Mouse (Mus musculus): Measurements from ENCODE around the gene Neo1. TPM values are rescaled to one million over a fixed set of nuclear protein-coding genes. Genes with fewer than 3 reads are reported as not detected.

Neo1 gene
- polyA plus RNA-seq, 1 experiment from 2014 or later = 27.9 TPM

DNA sequence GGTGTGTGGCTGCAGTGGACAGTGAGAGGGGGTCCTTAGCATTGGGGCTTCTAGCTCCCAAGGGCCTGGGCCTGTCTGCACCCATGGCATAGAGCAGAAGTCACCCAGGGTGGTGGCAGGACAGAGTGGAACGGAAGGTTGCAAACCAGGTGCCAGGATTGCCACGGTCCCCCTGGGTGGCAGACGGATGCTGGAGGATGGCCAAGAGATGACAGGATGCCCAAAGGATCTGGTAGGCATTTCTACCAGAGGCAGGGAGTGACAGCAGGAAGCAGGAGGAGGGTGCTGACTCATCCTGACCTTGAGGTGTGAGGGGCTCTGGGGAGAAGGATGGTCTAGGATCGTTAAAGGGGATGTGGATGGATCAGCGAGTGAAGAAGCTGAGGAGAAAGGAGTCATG, 197.7 kb downstream of the Neo1 start:
- TF ChIP-seq CTCF (IDR thresholded peaks at IDR 0.05) (no peak), EP300 (IDR thresholded peaks at IDR 0.05) (no peak)
- no peak for ATAC-seq
- WGBS = 63% methylated on average over 5 of the region's 5 CpGs
- no peak overlapping the region for H3K4me2 ChIP-seq (replicated peaks; ENCODE audit: low read depth, low read length)
- no peak overlapping the region for H3K4me3 ChIP-seq (ENCODE audit: low read depth, low read length)
- no peak overlapping the region for H3K9ac ChIP-seq (replicated peaks; ENCODE audit: low read depth)
- H3K27me3 ChIP-seq (replicated peaks; ENCODE audit: insufficient read depth, low read length) = no peaks in the 10 kb centered on the region
- no peaks in the 10 kb centered on the region for H3K4me1 ChIP-seq (ENCODE audit: insufficient read depth, low read depth, low read length)
- H3K27ac ChIP-seq (ENCODE audit: low read length) = no peak overlapping the region
- H3K36me3 ChIP-seq (ENCODE audit: insufficient read depth, low read length) = no peaks in the 10 kb centered on the region
- H3K9me3 ChIP-seq (ENCODE audit: low read length) = no peaks in the 10 kb centered on the region
- DNase-seq (ENCODE audit: low spot score) = no peak

DNA sequence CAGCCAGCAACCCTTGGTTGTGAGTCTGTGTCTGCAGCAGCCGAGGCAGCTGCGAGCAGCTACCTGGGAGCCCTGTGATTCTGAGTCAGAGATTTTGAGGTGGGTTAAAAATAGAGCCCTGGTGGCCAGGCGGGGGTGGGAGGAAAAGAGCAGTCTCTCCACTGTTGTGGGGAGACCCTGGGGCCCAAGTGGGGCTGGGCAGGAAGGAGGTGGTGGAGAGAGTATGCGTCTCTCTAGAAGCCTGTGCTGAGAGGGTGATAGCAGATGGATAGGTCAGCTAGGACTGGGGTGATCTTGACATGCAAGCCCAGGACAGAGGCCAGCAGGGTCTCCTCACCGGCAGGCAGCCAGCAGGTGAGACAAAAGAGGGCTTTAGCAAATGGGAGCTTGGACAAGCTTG, 199.1 kb downstream of the Neo1 start:
- Histone ChIP-seq H3K4me2 (replicated peaks; ENCODE audit: low read depth, low read length) (no peak overlapping the region), H3K4me1 (ENCODE audit: insufficient read depth, low read depth, low read length) (no peaks in the 10 kb centered on the region), H3K9me3 (ENCODE audit: low read length) (no peaks in the 10 kb centered on the region), H3K36me3 (ENCODE audit: insufficient read depth, low read length) (no peaks in the 10 kb centered on the region), H3K27me3 (replicated peaks; ENCODE audit: insufficient read depth, low read length) (no peaks in the 10 kb centered on the region), H3K4me3 (ENCODE audit: low read depth, low read length) (no peak overlapping the region), H3K9ac (replicated peaks; ENCODE audit: low read depth) (no peak overlapping the region), H3K27ac (ENCODE audit: low read length) (no peak overlapping the region)
- TF ChIP-seq EP300 (IDR thresholded peaks at IDR 0.05) (no peak), CTCF (IDR thresholded peaks at IDR 0.05) (no peak)
- ATAC-seq (no peak), DNase-seq (ENCODE audit: low spot score) (no peak)
- WGBS = 41% methylated on average over 5 of the region's 5 CpGs

DNA sequence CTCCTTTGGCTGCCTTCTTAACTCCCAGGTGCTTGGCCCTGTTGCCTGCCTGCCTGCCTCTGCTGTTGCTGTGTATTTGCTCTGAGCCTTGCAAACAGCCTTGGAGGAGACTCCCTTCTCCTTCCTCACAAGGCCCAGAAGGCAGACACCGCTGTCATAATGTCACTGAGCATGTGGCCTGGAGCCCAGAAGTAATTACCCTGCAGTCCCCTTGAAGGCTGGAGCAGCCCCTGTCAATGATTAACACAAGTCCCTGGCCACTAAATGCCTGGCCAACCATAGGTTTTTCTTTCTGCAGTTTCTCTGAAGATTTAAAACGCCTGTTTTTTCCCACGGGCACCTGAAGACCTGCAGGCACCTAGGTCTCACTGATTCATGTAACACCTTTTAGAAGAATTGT, 203.3 kb downstream of the Neo1 start:
- Histone ChIP-seq H3K4me1 (ENCODE audit: insufficient read depth, low read depth, low read length) (no peaks in the 10 kb centered on the region), H3K27me3 (replicated peaks; ENCODE audit: insufficient read depth, low read length) (no peaks in the 10 kb centered on the region), H3K27ac (ENCODE audit: low read length) (no peak overlapping the region), H3K4me2 (replicated peaks; ENCODE audit: low read depth, low read length) (no peak overlapping the region), H3K4me3 (ENCODE audit: low read depth, low read length) (no peak overlapping the region), H3K9ac (replicated peaks; ENCODE audit: low read depth) (no peak overlapping the region), H3K9me3 (ENCODE audit: low read length) (no peaks in the 10 kb centered on the region), H3K36me3 (ENCODE audit: insufficient read depth, low read length) (no peaks in the 10 kb centered on the region)
- 59% methylated on average over 3 of the region's 3 CpGs for WGBS
- TF ChIP-seq EP300 (IDR thresholded peaks at IDR 0.05) (no peak), CTCF (IDR thresholded peaks at IDR 0.05) (no peak)
- ATAC-seq = no peak
- DNase-seq (ENCODE audit: low spot score) = peak; percentile 20

DNA sequence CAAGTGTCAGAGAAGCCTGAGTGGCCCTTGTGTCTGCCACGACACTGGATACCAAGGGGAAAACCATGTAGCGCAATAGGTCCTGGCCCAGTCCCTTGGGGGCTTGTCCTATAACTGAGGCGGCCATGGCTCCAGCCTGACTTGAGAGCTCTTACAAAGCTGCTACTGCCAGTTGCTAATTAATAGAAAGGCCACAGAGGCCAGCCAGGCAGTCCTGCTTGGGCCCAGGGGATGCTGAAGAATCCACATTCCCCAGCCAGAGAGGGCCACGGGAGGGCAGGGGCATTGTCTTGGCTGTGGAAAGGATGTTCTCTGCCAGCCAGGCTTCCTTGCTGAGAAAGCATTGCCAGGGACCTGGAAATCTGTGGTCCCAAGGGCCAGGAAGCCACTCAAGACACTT, 206.6 kb downstream of the Neo1 start:
- 51% methylated on average over 4 of the region's 4 CpGs for WGBS

More for the DNA sequence above, 206.6 kb downstream of the Neo1 start:
- no peak for ATAC-seq
- TF ChIP-seq CTCF (IDR thresholded peaks at IDR 0.05) = no peak
- TF ChIP-seq EP300 (IDR thresholded peaks at IDR 0.05) = no peak
- no peak for DNase-seq (ENCODE audit: low spot score)
- Histone ChIP-seq H3K36me3 (ENCODE audit: insufficient read depth, low read length) (no peaks in the 10 kb centered on the region), H3K9me3 (ENCODE audit: low read length) (no peaks in the 10 kb centered on the region), H3K4me1 (ENCODE audit: insufficient read depth, low read depth, low read length) (no peaks in the 10 kb centered on the region), H3K27ac (ENCODE audit: low read length) (no peak overlapping the region), H3K27me3 (replicated peaks; ENCODE audit: insufficient read depth, low read length) (peaks cover 11% of the 10 kb centered on the region; the same call in 1 of the 2 replicates), H3K4me3 (ENCODE audit: low read depth, low read length) (no peak overlapping the region), H3K4me2 (replicated peaks; ENCODE audit: low read depth, low read length) (no peak overlapping the region), H3K9ac (replicated peaks; ENCODE audit: low read depth) (no peak overlapping the region)

Other genes starting within 250 kb of the Neo1 start
- 0.06 and 0.11 TPM in 2 replicates for gene Hcn4, start 213.0 kb downstream of the Neo1 start, polyA plus RNA-seq (2015; fragmentation: Nextera tagmentation; extraction: Ambion mirVana)